Mouse (Mus musculus) olfactory bulb, adult 2 months (tissue): ENCODE measurements around the gene Vps8. TPM values are rescaled to one million over a fixed set of nuclear protein-coding genes. Genes with fewer than 3 reads are reported as not detected.

Experiments
- H3K27ac ChIP-seq: fragments of 200-500 bp; 2 replicates; pipeline ENCODE4 v1.5.1; 2012; ENCODE audit warnings: low read depth, low read length; ENCODE audit not compliant: insufficient read depth
- H3K4me1 ChIP-seq: fragments of 200-500 bp; 2 replicates; pipeline ENCODE4 v1.6.1; 2012; ENCODE audit warnings: low read length; ENCODE audit not compliant: control insufficient read depth, insufficient read depth
- H3K4me3 ChIP-seq: fragments of 200-500 bp; 2 replicates; pipeline ENCODE4 v1.5.1; 2012; ENCODE audit warnings: mild to moderate bottlenecking, low read depth, low read length, moderate library complexity; ENCODE audit not compliant: insufficient read depth
- CTCF ChIP-seq: fragments of 200-500 bp; IDR thresholded peaks from 2 replicates; pipeline ENCODE4 v1.5.1; 2012; ENCODE audit warnings: low read depth, mild to moderate bottlenecking, low read length, moderate library complexity; ENCODE audit not compliant: insufficient read depth
- POLR2A ChIP-seq: fragments of 200-500 bp; IDR thresholded peaks from 2 replicates; pipeline ENCODE4 v1.6.1; 2012; ENCODE audit warnings: mild to moderate bottlenecking, low read depth, low read length, moderate library complexity; ENCODE audit not compliant: insufficient read depth
- WGBS: fragments of 180-500 bp; shearing (Covaris S2); methylation state at CpG from one replicate; pipeline ENCODE4 v1.1.7; 2018; 5-methylcytosine and 5-hydroxymethylcytosine counted together
- polyA plus RNA-seq: library from polyadenylated mRNA; stranded (reverse); fragments of >200 nt; gene quantifications from 2 replicates; pipeline ENCODE4 v1.2.4, GENCODE M21; 2012; ENCODE audit warnings: low replicate concordance; ENCODE audit not compliant: missing spikeins, insufficient read depth, insufficient read length

Gene Vps8
- polyA plus RNA-seq, 1 experiment = not detected

- Histone ChIP-seq H3K27ac (0 out of 2 replicates have a peak overlapping the region, but pooled peaks have one; percentile 21), H3K4me1 (peaks cover 13% of the 10 kb centered on the region), H3K4me3 (no peak overlapping the region)
- 66% methylated on average over 2 of the region's 2 CpGs for WGBS
- TF ChIP-seq CTCF (no peak), POLR2A (no peak)
Measured at GRCm38 (mm10) chr16:21538889-21539288, 116.0 kb downstream of the Vps8 start.

DNA sequence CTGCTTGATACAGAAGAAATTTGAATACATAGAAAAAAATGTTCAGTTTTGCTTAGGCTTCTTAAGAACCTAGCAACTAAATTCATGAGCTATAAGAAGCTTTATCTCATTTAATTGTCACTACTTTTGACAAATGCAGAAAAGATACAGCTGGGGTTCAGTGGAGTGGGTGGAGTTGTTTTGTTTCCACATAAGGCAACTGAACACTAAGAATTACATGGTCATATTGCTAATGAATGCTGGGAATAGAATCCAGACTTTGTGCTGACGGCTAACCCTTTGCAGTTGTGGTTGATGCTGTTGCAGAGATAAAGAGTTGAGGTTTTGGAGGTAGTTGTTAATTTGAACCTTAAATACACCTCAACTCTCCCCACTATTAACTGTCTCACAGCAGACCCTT is 119.6 kb downstream of the Vps8 start:
- WGBS = 38% methylated on average over 1 of the region's 1 CpGs
- TF ChIP-seq POLR2A (no peak), CTCF (no peak)

DNA sequence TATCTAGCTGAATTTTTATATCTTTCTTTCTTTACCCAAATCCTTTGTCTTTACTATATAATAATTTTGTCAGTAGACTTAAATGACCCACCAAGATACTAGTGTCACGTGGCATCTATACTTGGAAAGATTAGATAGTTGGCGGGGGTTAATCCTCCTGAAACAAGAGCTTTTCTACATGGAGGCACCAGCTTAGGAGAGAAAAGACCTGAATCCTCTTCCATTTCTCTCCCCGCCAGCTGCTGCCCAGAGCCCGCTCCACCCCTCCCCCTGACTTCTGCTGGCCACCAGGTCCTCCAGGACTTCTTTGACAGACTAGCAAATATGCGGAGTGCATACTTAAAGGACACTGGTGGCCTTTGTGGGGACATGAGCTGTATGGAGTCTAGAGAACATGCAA is 124.5 kb downstream of the Vps8 start:
- no peak for TF ChIP-seq CTCF
- TF ChIP-seq POLR2A = no peak
- Histone ChIP-seq H3K4me3 (no peak overlapping the region), H3K4me1 (peaks cover 3% of the 10 kb centered on the region), H3K27ac (no peak overlapping the region)
- WGBS = 89% methylated on average over 5 of the region's 5 CpGs

More for the DNA sequence above, 119.6 kb downstream of the Vps8 start:
- peaks cover 13% of the 10 kb centered on the region for H3K4me1 ChIP-seq
- peak overlapping the region; percentile 78 for H3K27ac ChIP-seq
- no peak overlapping the region for H3K4me3 ChIP-seq

DNA sequence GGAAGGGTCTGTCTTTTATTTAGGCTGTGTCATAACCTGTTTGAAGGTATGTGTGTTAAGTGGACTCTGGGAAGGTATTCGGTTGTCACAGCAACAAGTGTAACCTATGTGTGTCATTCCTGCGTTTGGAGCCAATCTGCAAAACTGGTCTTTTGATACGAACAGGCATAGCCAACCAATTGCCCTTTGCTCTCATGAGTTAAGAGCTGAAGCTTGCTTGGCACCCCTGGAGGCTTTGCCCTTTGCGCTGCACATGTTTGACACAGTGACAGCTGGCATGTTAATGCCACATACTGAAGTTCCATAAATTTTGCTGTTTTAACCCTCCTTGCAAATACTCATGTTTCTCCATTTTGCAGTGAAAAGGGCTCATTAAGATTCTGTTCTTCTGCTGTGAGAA is 126.8 kb downstream of the Vps8 start:
- no peaks in the 10 kb centered on the region for H3K4me1 ChIP-seq
- TF ChIP-seq POLR2A = no peak
- TF ChIP-seq CTCF = no peak
- no peak overlapping the region for H3K27ac ChIP-seq
- WGBS = 89% methylated on average over 4 of the region's 4 CpGs
- H3K4me3 ChIP-seq = no peak overlapping the region

GRCm38 (mm10) chr16:21550453-21550852 is 127.5 kb downstream of the Vps8 start:
- no peaks in the 10 kb centered on the region for H3K4me1 ChIP-seq
- TF ChIP-seq POLR2A (no peak), CTCF (no peak)
- no peak overlapping the region for H3K27ac ChIP-seq
- WGBS = 68% methylated on average over 7 of the region's 7 CpGs
- no peak overlapping the region for H3K4me3 ChIP-seq

DNA sequence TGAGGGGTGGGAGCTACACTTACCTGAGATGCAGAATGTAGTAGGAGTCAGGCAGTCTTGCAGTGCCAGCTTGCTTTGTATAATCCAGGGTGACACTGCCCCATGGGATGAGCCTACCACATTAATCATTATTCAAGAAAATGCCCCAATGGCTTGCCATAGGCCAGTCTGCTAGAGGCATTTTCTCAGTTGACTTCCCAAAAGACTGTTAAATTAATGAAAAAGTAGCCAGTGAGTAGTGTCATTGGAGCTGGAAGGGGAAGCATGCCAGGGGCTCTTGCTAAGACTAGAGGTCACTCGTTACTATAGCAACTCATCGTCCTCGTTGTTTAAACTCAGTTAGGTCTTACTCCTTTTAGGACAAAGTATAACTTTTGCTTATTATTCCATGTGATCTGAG is 130.6 kb downstream of the Vps8 start:
- 81% methylated on average over 3 of the region's 3 CpGs for WGBS
- Histone ChIP-seq H3K4me1 (no peaks in the 10 kb centered on the region), H3K27ac (no peak overlapping the region), H3K4me3 (no peak overlapping the region)
- TF ChIP-seq CTCF (no peak), POLR2A (no peak)

GRCm38 (mm10) chr16:21562625-21563300 is 139.8 kb downstream of the Vps8 start:
- Histone ChIP-seq H3K27ac (no peak overlapping the region), H3K4me1 (no peaks in the 10 kb centered on the region), H3K4me3 (no peak overlapping the region)
- TF ChIP-seq CTCF (no peak), POLR2A (no peak)
- whole genome bisulfite sequencing = 90% methylated on average over 3 of the region's 3 CpGs

GRCm38 (mm10) chr16:21563322-21563721 is 140.4 kb downstream of the Vps8 start:
- 90% methylated on average over 6 of the region's 6 CpGs for WGBS
- no peak for TF ChIP-seq POLR2A
- TF ChIP-seq CTCF = no peak
- H3K4me1 ChIP-seq = no peaks in the 10 kb centered on the region
- no peak overlapping the region for H3K4me3 ChIP-seq
- no peak overlapping the region for H3K27ac ChIP-seq

- 98% methylated on average over 5 of the region's 5 CpGs for WGBS
- Histone ChIP-seq H3K4me3 (no peak overlapping the region), H3K4me1 (no peaks in the 10 kb centered on the region), H3K27ac (no peak overlapping the region)
- TF ChIP-seq POLR2A = no peak
- no peak for TF ChIP-seq CTCF
Measured at GRCm38 (mm10) chr16:21567093-21567492, 144.2 kb downstream of the Vps8 start.
